Mouse (Mus musculus) thymus, adult 18-20 months (tissue): ENCODE measurements around the gene Slbp.
A peak's percentile ranks its signal among the peaks of the same experiment; 100 is the strongest.

Experiments
- DNase-seq, 2 experiments: peaks; one replicate each; pipeline ENCODE4 v3.0.0; 2022; ENCODE audit warnings: mixed read lengths in 2 of 2

The Slbp gene

GRCm38 (mm10) chr5:33651921-33652782 lies at the start of gene Slbp:
TSS of gene Slbp (minus strand) at chr5:33652574.
- DNase-seq, result peak; percentile 91 to 94

- DNase-seq, result no peak
Observed at GRCm38 (mm10) chr5:33701832-33702231, 49.5 kb upstream of the Slbp start.

- no peak for DNase-seq
Observed at GRCm38 (mm10) chr5:33700010-33700409, 47.6 kb upstream of the Slbp start.

GRCm38 (mm10) chr5:33698669-33699068 lies 46.3 kb upstream of the Slbp start:
- no peak for DNase-seq

- no peak for DNase-seq
Observed at GRCm38 (mm10) chr5:33697947-33698512, 45.7 kb upstream of the Slbp start.

- no peak for DNase-seq
Observed at GRCm38 (mm10) chr5:33697534-33697933, 45.2 kb upstream of the Slbp start.

GRCm38 (mm10) chr5:33696430-33696829 lies 44.1 kb upstream of the Slbp start:
- no peak for DNase-seq

GRCm38 (mm10) chr5:33695718-33696121 lies 43.3 kb upstream of the Slbp start:
- DNase-seq, result no peak

GRCm38 (mm10) chr5:33694848-33695717 lies 42.7 kb upstream of the Slbp start:
- DNase-seq, result no peak

- no peak for DNase-seq
Observed at GRCm38 (mm10) chr5:33694461-33694847, 42.1 kb upstream of the Slbp start.

- no peak for DNase-seq
Observed at GRCm38 (mm10) chr5:33692393-33692792, 40.0 kb upstream of the Slbp start.

- no peak for DNase-seq
Observed at GRCm38 (mm10) chr5:33689852-33690645, 37.7 kb upstream of the Slbp start.

- no peak for DNase-seq
Observed at GRCm38 (mm10) chr5:33689221-33689844, 37.0 kb upstream of the Slbp start.

- DNase-seq, result no peak
Observed at GRCm38 (mm10) chr5:33688278-33689220, 36.2 kb upstream of the Slbp start.

GRCm38 (mm10) chr5:33687142-33687541 lies 34.8 kb upstream of the Slbp start:
- DNase-seq, result no peak

GRCm38 (mm10) chr5:33684932-33685331 lies 32.6 kb upstream of the Slbp start:
- no peak for DNase-seq

- DNase-seq, result no peak
Observed at GRCm38 (mm10) chr5:33683897-33684652, 31.7 kb upstream of the Slbp start.

- no peak for DNase-seq
Observed at GRCm38 (mm10) chr5:33682963-33683362, 30.6 kb upstream of the Slbp start.

- DNase-seq, result no peak
Observed at GRCm38 (mm10) chr5:33681611-33682388, 29.4 kb upstream of the Slbp start.
